Mouse (Mus musculus) kidney, postnatal 25 days (tissue): ENCODE results near the gene Baiap2l1.

Experiments used
- DNase-seq, 2 experiments: peaks; one replicate each; pipeline ENCODE4 v3.0.0; 2021; ENCODE audit warnings: mixed read lengths in 2 of 2

Baiap2l1 gene

GRCm38 (mm10) chr5:144222811-144223502 is 135.0 kb downstream of the Baiap2l1 start:
- DNase-seq: peak; percentile 73 to 82

- DNase-seq: no peak
Observed at GRCm38 (mm10) chr5:144221305-144221704, 136.6 kb downstream of the Baiap2l1 start.

GRCm38 (mm10) chr5:144219936-144220335 is 138.0 kb downstream of the Baiap2l1 start:
- no peak for DNase-seq

- DNase-seq: peak; percentile 57 to 67
Observed at GRCm38 (mm10) chr5:144219306-144219705, 138.6 kb downstream of the Baiap2l1 start.

GRCm38 (mm10) chr5:144218061-144218460 is 139.9 kb downstream of the Baiap2l1 start:
- no peak for DNase-seq

- no peak for DNase-seq
Observed at GRCm38 (mm10) chr5:144215992-144216391, 141.9 kb downstream of the Baiap2l1 start.
